Mouse (Mus musculus) neural tube, embryonic 10.5 days (tissue): ENCODE measurements around the gene Txndc11.

Experiments used
- DNase-seq: peaks from one replicate; pipeline ENCODE4 v3.0.0-alpha.2; 2017; ENCODE audit warnings: low spot score; ENCODE audit errors: extremely low spot score

Gene Txndc11

DNA sequence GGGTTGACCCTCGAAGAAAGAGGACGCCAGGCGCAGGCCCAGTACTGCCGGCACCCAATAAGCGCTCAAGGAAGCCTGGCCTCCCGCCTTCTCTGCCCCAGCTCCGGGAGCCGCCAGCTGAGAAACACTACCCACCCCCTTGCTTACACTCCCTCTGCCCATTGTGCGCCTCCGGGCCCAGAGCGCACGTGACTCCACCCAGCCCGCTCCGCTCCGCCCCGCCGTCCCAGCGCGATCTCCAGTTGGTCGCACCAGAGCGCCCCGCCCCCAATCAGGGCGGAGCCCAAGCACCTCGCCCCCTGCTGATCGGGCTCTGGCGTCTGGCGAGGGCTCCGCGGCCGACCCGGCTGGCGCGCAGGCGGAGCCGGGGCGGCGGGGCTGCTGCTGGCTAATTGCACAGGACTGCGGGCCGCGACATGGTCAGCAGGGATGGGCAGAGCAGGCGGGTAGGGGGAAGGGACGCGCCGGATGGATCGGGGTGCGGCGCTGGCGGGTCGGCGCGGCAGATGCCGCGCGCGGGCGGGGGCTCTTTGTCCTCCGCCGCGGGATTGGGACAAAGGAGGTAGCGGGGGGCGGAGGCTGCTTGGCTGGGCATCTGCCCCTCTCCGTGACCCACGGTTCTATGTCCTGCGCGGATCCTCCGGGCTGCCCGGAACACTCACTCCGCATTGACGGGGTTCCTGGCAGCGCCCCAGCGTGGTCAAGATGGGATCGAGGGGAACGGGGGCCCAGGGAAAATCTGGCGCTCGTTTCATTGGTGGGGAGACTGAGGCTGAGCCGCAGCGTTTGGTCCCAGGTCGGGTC is 68.2 kb downstream of the Txndc11 start, which contains the start of gene Litaf:
Gene Litaf (minus strand): TSS at position 129 of the 804 bp plus-strand sequence.
- peak; percentile 99 for DNase-seq

DNA sequence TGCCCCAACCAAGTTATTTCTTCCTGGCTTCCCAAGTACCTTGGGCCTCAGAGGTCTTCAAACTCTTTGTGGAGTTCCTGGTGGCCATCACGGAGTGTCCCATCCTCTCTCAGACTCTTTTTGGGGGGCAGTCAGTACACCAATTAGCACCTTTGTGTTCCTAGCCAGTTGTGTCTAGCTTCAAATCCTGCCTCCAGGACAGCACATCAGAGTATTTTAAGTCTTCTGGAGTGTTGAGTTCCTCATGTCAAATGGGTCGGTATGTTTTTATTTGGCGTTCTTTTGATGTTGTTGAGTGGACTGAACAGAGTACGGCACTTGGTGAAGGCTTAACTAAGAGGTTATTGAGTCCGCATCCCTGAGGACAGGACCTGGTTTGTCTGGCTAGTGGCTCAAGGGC is 69.0 kb downstream of the Txndc11 start:
- DNase-seq: no peak

DNA sequence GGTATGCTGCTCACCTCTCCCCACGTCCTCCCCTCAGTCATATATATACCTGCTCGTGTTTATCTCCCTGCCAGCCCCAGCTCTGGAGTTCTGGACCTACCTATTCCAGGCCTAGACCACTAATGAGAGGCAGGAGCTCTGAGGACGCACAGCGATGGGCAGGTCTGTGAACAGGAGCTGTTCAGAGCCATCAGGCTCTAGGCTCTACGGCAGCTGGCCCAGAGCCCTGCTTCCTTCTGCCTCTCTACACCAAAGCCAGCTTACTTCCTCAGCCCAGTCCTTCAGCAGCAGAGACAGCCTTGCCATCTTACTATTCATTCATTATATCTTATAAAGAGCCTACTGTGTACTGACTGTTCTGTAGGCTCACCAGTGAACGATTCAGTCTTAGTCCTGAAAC is 69.7 kb downstream of the Txndc11 start:
- no peak for DNase-seq

DNA sequence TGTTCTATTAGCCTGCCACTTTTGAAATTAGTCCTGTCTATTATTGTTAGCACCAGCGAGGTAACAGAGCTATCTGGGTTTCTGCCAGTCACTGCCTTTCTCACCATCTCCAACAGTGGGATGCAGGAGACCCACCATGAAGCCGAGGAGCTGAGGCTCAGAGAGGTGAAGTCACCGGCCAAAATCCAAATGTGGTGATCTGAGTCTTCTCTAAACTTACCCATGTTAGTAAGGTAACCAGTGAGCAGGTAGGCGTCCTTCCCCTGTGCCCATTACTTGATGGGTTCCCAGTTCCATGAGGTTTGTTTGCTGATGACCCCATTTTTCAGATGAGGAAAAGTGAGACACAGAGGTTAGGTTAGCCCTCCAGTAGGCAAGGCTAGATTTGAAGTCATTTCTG is 70.1 kb downstream of the Txndc11 start:
- no peak for DNase-seq

DNA sequence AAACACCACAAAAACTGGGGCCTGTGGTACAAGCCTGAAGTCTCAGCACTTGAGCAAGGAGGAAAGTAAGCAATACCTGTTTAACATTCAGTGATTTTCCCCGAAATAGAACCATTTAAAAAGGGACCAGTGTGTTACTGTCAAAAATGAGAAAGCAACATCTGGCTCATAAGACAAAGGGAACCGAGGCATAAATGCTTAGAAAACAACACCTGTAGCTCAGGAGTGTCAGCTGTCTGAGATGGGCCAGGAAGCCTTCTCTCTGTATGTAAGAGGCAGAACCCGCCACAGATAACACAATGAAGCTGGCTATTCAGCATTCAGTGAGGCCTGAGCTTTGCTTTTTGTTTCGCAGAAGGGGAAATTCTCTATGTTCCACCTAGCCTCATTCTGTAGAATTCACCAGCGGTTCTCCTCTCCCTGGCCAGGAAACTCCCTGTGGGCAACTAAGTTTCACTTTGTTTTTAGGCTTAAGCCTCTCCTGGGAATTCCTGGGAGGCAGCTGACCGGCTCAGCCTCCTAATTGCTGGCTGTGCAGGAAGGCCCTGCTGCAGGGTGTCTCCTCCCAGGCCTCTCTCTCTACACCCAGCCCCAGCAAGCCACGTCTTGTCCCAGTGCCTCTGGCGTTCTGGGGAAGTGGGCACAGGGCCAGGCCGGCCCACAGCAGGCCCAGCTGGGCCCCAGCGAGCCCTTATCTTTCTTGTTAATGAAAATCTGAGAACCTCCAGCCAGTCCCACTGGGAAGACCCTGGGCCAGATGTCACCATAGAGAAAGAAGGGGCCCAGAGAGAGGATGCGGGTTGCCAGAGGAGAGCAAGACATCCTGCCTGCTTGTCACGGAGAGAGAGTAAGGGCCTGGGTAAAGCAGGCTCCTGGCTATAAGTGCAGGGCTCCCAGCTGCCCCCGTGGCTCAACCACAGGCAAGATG is 71.4 kb downstream of the Txndc11 start:
- peak; percentile 31 for DNase-seq

DNA sequence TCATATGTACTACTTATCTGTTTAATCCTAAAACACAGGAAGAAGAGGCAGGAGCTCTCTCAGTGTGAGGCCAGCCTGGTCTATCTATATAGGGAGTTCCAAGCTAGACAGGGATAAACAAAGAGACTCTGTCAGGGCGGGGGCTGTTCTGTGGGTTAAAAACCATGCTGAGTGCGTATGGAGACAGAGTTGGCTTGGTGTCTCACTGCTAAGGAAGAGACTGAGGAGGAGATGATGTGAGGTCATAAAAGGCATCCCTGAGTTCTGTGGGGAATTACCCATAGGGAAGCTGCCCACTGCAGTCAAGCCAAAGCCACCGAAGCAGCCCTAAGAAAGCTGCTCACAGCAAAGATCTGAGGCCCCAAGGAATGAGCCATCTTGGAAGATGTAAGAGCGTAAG is 73.8 kb downstream of the Txndc11 start, which contains the start of gene Snn:
Gene Snn (plus strand): TSS at position 301 of the 400 bp plus-strand sequence.
- no peak for DNase-seq

DNA sequence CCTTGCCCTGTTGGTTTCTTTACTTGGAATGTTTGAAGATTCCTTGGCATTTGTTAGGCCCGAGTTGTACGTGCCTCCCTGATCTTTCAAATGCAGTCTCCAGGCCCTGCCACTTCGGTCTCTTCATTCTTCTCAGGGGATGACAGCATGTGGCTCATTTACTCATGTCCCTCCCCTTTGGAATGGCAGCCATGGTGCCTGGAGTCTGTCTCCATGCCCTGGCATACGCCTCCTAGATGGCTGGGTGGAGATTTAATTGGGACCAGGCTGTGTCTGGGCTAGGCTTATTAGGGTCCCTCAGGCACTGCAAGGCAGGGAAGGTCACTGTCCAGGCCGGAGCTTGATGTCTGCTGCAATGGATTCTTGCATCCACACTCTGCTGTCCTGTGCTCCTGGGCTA is 78.5 kb downstream of the Txndc11 start:
- no peak for DNase-seq

DNA sequence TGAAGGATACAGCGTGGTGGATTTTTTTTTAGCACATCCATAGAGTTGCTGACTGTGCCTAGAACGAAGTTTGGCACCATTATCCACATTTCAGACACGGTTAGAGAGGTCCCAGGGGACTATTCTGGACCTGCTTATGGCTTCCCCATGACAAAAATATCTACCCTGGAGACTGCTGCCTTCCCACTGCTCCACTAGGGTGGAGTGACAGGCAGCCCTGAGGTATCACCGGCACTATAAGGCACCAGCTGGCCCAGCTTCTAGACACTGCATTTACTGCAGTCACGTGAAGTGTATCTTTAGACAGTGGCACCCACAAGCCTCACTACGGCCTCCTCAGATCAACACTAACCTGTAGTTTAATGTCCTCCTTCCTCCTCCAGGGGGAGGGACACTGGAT is 79.6 kb downstream of the Txndc11 start:
- no peak for DNase-seq

DNA sequence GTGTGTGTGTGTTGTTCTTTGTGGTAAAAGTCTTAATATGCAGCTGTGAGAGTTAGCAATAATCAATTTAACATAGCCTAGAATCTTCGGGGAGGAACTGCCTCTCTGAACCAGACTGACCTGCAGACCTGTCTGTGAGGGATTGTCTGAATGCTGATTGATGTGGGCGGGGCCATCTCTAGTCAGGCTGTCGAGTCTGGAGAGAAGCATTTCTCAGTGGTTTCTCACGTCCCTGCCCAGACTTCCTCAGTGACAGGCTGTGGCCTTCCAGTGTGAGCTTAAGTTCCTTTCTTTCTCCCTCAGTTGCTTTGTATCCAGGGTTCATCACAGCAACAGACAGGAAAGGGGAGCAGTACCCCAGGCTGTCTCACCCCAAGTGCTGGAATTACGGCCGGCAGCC is 80.0 kb downstream of the Txndc11 start:
- DNase-seq: no peak

DNA sequence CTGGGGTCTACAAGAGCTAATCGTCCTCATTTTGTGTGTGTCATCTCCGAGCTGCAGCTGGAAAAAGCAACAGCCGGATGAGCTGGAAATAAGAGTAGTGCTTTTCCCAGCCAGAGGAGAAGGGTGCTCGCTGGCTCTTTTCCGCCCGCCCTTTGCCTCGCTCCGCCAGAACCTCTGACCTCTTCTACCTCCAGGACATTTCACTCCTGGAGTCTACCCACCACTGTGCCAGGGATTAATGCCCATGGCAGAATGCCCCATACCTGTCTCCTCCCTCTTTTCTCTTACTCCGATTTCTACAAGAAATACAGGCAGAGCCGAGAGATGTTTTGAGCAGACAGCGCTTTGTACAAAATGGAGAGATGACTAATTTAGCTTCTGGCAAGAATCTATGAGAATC is 83.3 kb downstream of the Txndc11 start:
- DNase-seq: no peak

DNA sequence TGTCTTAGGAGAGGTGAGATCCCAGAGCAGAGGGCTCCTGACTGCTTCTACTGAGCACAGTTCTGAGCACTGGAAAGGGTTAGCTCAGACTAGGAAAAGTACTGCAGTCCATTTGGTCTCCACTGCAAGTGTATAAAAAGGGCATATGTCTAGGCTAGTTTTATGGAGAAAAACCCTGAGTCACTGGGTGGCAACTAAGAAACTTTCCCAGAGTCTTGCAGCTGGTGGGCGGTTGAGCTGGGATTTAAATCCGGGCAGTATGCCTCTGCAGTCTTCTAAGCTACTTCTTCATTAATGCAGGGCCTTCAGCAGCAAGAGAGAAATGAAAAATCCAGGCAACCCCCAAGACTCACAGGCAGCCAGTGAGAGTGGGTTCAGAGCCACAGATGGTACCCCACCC is 84.2 kb downstream of the Txndc11 start:
- DNase-seq: no peak

DNA sequence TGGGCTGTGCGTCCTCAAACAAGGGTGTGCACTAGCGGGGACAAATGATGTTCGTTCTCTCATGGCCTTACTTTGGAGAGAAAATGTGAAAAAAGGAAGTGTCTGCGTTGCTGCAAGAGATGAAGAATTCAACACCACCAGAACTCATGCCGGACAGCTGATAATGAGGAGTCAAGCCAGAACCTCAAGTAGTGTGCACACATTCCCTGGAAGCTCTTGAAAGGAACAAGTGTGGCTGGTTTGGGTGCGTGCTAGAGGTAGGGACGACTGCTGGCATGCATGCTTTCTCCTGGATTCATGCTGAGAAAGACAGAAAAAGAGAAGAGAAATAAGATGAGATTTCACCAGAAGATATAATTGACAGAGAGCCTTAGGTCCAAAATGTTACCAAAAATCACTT is 87.3 kb downstream of the Txndc11 start:
- DNase-seq: no peak

DNA sequence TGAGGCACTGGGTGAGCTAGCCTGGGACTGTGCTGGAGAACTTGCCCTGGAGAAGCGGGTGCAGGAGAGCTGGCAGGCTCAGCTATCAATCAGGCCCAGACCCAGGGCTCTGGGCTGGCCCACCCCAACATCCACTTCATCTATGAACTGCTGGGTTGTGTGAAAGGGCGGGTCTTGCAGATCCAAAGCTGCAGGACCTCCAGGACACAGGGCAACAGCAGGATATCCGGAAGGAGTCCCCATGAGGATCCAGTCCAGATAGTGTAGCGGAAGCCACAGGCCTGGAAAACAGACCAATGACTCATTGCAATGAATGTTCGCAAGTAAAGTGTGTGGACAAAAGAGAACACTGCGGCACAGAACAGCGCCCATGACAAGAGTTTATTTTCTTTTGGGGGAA is 88.0 kb downstream of the Txndc11 start:
- no peak for DNase-seq

DNA sequence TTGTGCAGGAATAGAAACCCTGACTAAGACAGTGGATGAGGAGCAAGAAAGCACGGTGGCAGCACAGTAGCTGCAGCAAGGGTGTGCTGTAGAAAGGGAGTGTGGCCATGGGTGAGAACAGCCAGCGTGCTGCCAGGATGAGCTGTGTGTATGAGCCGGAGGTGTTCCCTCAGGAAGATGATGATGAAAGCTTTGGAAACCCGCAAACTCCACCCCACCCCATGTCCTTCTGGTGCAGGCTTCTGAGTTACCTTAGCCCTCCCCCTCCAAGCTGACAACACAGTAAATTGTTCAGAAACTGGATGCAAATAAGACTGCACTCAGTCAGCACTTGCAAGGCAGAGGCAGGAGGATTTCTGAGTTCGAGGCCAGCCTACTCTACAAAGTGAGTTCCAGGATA is 91.2 kb downstream of the Txndc11 start:
- no peak for DNase-seq

DNA sequence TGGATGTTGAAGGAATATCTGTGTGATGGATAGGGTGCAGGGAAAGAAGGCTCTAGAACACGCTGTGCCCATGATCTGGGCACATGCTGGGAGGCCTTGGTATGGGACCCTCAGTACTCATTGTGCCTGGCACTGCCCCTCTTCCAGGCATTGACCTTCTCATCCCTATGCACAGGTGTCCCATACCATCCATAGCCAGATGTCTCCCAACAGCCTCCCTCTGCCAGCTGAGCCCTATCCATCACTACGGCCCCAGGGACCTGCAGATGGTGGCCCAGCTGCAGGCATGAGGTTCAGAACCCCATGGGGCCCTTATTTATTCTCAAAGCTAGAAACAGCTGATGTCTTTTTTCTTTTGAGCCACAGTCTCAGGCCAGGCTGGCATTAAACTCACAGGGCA is 93.8 kb downstream of the Txndc11 start:
- no peak for DNase-seq

DNA sequence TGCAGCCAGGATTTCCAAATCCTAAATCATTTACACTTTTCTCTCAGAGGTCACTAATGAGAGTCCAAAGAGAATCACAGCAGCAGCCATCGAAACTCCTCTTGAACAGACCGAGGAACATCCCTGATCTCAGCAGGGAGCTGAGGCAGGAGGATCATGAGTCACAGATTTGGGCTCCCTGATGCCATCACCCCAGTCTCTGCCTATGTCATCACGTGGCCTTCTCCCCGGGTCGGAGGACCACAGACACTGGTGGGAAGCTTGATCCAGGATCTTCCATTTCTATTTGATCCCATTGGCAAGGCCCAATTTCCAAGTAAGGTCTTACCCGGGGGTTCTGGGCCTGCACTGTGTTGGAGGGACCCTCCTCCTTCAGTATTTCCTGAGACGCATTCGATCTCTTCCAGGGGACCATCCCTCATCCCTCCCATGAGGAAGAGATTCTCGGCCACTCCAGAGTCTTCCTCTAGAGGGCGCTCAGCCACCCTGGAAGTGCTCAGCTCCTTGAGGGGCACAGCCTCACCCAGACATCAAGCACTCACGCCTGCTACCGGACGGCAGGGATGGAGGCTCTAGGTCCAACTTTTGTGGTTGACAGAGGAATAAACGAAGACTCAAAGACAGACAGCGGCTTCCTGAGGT is 98.5 kb downstream of the Txndc11 start:
- DNase-seq: peak; percentile 84

DNA sequence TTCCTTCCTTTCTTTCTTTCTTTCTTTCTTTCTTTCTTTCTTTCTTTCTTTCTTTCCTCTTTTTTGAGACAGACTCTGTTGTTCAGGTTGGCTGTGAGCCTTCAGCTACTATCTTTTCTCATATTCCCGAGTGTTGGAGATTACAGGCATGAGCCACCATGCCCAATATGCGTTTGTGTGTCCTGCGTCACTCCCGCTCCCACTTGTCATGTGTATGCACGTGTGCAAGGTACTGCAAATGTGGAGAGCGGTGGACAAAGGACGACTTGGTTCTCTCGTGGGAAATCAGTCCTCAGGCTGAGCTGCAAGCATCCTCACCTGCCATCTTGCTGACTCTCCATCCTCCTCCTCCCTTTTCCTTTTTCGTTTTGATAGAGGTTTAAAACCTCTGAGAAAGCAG is 99.2 kb downstream of the Txndc11 start:
- DNase-seq: no peak

DNA sequence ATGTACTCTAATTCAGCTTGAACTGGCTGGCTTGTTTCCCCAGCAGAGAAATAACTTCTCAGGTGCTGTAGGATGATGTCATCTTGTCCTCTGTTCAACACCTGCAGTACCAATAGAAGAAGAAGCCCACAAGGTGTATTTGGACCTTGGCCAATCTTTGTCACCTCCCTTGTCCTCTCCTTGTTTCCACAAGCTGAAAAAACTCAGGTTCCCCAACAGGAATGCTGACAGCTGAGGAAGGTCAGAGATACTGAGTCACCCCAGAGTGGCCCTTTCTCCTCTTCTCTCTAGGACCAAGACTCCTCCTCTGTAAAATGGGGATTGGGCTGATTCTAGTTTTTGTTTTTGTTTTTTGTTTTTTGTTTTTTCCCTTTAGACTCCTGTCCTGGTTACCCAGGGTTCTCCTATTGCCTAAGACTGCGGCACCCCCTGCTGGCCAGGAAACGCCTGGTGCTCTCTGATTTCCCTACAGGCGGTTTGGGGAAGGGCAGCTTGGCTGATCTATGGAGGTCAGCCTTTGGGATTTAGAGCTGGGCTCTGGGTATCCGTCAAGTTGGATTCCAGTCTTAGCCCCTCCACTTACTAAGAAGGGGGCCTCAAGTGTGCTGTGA is 100.2 kb downstream of the Txndc11 start:
- DNase-seq: peak; percentile 77

DNA sequence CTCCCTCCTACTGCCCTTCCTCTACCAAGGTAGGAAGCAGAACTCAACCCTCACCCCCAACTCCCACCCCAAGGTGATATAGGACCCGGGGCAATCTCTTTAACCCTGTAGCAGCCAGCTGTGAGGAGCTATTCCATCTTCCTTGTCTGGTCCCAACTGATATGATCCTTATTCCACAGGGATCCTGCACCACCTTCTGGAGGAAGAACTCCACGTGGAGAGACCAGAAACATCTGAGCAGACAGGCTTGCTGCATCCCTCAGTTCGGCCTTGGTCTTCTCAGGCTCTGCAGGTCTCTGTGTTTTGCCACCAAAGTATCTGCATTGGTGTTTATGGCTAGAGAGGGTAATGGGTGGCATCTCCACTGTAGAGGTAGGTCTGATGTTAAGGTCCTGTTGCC is 103.1 kb downstream of the Txndc11 start:
- DNase-seq: no peak

DNA sequence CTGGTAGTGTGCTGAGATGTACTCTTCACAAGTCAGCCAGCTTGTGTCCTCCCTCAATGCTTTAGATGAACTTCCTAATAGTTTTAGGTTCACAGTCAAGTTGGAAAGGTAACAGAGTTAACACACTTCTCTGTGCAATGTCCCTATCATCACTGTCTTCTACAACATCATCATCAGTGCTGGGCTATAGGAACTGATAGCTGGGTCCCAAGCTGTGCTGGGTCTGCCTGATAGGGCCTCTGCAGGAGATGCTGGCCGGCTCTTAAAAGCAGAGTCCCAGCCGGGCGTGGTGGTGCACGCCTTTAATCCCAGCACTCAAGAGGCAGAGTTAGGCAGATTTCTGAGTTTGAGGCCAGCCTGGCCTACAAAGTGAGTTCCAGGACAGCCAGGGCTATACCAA is 103.6 kb downstream of the Txndc11 start:
- DNase-seq: no peak

DNA sequence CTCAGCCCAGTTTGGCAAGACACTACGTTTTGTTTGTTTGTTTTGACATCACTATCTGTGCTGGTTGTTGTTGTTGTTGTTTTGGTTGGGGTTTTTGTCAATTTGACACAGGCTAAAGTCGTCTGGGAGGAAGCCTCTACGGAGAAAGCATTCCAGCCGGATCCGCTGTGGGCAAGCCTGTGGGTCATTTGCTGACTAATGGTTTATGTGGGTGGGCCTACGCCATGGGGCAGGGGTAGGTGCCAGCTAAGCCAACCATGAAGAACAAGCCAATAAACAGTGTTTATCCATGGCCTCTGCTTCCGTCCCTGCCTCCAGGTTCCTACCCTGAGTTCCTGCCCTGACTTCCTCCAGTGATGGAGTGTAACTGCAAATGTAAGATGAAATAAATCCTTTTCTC is 106.2 kb downstream of the Txndc11 start:
- no peak for DNase-seq
